In genomic region chr15:77929804-77930203, GRCm38 (mm10) we compare ENCODE assay signal across 8 mouse cellular contexts. TPM values are rescaled to one million over a fixed set of nuclear protein-coding genes. Genes with fewer than 3 reads are reported as not detected.
A peak's percentile ranks its signal among the peaks of the same experiment; 100 is the strongest.
DNase-seq lines count a peak whose midpoint lies in the region; ATAC-seq and TF ChIP-seq lines count a peak whose summit lies in the region.

No protein-coding gene starts in this region.

- DNase-seq in layer of hippocampus, adult 2 months (ENCODE audit: low spot score in 2 of 2), result no peak
- DNase-seq in layer of hippocampus, adult 9-10 months (ENCODE audit: low spot score), result no peak
- DNase-seq in embryonic facial prominence, embryonic 11.5 days (ENCODE audit: low spot score), result no peak
- no peak for DNase-seq in left cerebral cortex, adult 9 months (ENCODE audit: low spot score in 2 of 2)
- no peak for DNase-seq in spleen, postnatal 14 days (ENCODE audit: low spot score in 2 of 2)
- no peak for DNase-seq in lung, postnatal 14 days

- H3K27ac ChIP-seq in layer of hippocampus, adult 2 months, result peak overlapping the region; percentile 99
- H3K27ac ChIP-seq in embryonic facial prominence, embryonic 11.5 days (replicated peaks; ENCODE audit: low read depth, low read length), result no peak overlapping the region
- peak overlapping the region; percentile 71 for H3K27ac ChIP-seq in intestine, embryonic 15.5 days
- H3K27ac ChIP-seq in neural tube, embryonic 13.5 days (replicated peaks), result no peak overlapping the region

- WGBS in embryonic facial prominence, embryonic 11.5 days, result 57% methylated on average over 8 of the region's 8 CpGs
- WGBS in intestine, embryonic 15.5 days, result 41% methylated on average over 8 of the region's 8 CpGs
- WGBS in neural tube, embryonic 13.5 days, result 58% methylated on average over 8 of the region's 8 CpGs

- H3K4me3 ChIP-seq in layer of hippocampus, adult 2 months, result peak overlapping the region; percentile 78
- peak overlapping the region; percentile 79 for H3K4me3 ChIP-seq in embryonic facial prominence, embryonic 11.5 days (ENCODE audit: low read depth, low read length)
- peak overlapping the region; percentile 82 for H3K4me3 ChIP-seq in intestine, embryonic 15.5 days (replicated peaks)
- peak overlapping the region; percentile 82 for H3K4me3 ChIP-seq in neural tube, embryonic 13.5 days

- H3K4me1 ChIP-seq in embryonic facial prominence, embryonic 11.5 days (ENCODE audit: control insufficient read depth, insufficient read depth, low read length), result peaks cover 3% of the 10 kb centered on the region; the same call in 1 of the 2 replicates
- H3K4me1 ChIP-seq in intestine, embryonic 15.5 days (replicated peaks), result peaks cover 11% of the 10 kb centered on the region
- H3K4me1 ChIP-seq in neural tube, embryonic 13.5 days (replicated peaks), result peaks cover 37% of the 10 kb centered on the region

- ATAC-seq in embryonic facial prominence, embryonic 11.5 days (replicated peaks; ENCODE audit: insufficient number of reproducible peaks, low FRiP score, low TSS enrichment, low read depth), result no peak
- 0 out of 2 replicates have a peak, but pooled peaks have one; percentile 1 for ATAC-seq in intestine, embryonic 15.5 days
- no peak for ATAC-seq in neural tube, embryonic 13.5 days (ENCODE audit: low read depth)

- H3K27me3 ChIP-seq in embryonic facial prominence, embryonic 11.5 days (ENCODE audit: control insufficient read depth, insufficient read depth, low read length), result no peaks in the 10 kb centered on the region
- no peaks in the 10 kb centered on the region for H3K27me3 ChIP-seq in intestine, embryonic 15.5 days (replicated peaks)
- no peaks in the 10 kb centered on the region for H3K27me3 ChIP-seq in neural tube, embryonic 13.5 days

- TF ChIP-seq CTCF in layer of hippocampus, adult 2 months (conservative IDR thresholded peaks at IDR 0.05), result no peak

- peak overlapping the region; percentile 73 for H3K4me2 ChIP-seq in embryonic facial prominence, embryonic 11.5 days (ENCODE audit: low read depth, low read length)
- peak overlapping the region; percentile 66 for H3K4me2 ChIP-seq in intestine, embryonic 15.5 days (replicated peaks)
- peak overlapping the region; percentile 84 for H3K4me2 ChIP-seq in neural tube, embryonic 13.5 days

- H3K9ac ChIP-seq in embryonic facial prominence, embryonic 11.5 days (replicated peaks; ENCODE audit: low read length), result peak overlapping the region; percentile 70
- peak overlapping the region; percentile 48 for H3K9ac ChIP-seq in intestine, embryonic 15.5 days
- H3K9ac ChIP-seq in neural tube, embryonic 13.5 days, result peak overlapping the region; percentile 75; the same call in 1 of the 2 replicates

- no peaks in the 10 kb centered on the region for H3K9me3 ChIP-seq in embryonic facial prominence, embryonic 11.5 days (replicated peaks; ENCODE audit: control insufficient read depth, low read length)
- no peaks in the 10 kb centered on the region for H3K9me3 ChIP-seq in intestine, embryonic 15.5 days
- no peaks in the 10 kb centered on the region for H3K9me3 ChIP-seq in neural tube, embryonic 13.5 days

- H3K36me3 ChIP-seq in embryonic facial prominence, embryonic 11.5 days (replicated peaks; ENCODE audit: control insufficient read depth, insufficient read depth, low read depth, low read length), result no peaks in the 10 kb centered on the region
- no peaks in the 10 kb centered on the region for H3K36me3 ChIP-seq in intestine, embryonic 15.5 days
- H3K36me3 ChIP-seq in neural tube, embryonic 13.5 days, result peaks cover 26% of the 10 kb centered on the region

RNA-seq across cellular contexts. Expression of gene Txn2, which starts 1.0 kb away (rescaled TPM):
- total RNA-seq in layer of hippocampus, adult 2 months (2021), result 100 to 1,000 TPM; 119 to 136 TPM
- polyA plus RNA-seq in embryonic facial prominence, embryonic 11.5 days (2014; fragmentation: Nextera tagmentation; extraction: Ambion mirVana), result 239 and 248 TPM in 2 replicates
- 314 and 350 TPM in 2 replicates for polyA plus RNA-seq in intestine, embryonic 15.5 days (2015; fragmentation: Nextera tagmentation; extraction: Ambion mirVana)
- polyA plus RNA-seq in neural tube, embryonic 13.5 days (2015; fragmentation: Nextera tagmentation; extraction: Ambion mirVana), result 206 and 209 TPM in 2 replicates

RNA-seq across cellular contexts. Expression of gene Foxred2, which starts 26.7 kb away (rescaled TPM):
- total RNA-seq in layer of hippocampus, adult 2 months (2021), result 10 to 100 TPM; 11.1 to 11.7 TPM
- 4.9 and 8.4 TPM in 2 replicates for polyA plus RNA-seq in embryonic facial prominence, embryonic 11.5 days (2014; fragmentation: Nextera tagmentation; extraction: Ambion mirVana)
- polyA plus RNA-seq in intestine, embryonic 15.5 days (2015; fragmentation: Nextera tagmentation; extraction: Ambion mirVana), result 2.5 and 2.6 TPM in 2 replicates
- 6.7 and 7.2 TPM in 2 replicates for polyA plus RNA-seq in neural tube, embryonic 13.5 days (2015; fragmentation: Nextera tagmentation; extraction: Ambion mirVana)

RNA-seq across cellular contexts. Expression of gene Eif3d, which starts 40.8 kb away (rescaled TPM):
- total RNA-seq in layer of hippocampus, adult 2 months (2021), result 100 to 1,000 TPM in 1 of 2 experiments, 10 to 100 TPM in 1; 94.7 to 103 TPM
- polyA plus RNA-seq in embryonic facial prominence, embryonic 11.5 days (2014; fragmentation: Nextera tagmentation; extraction: Ambion mirVana), result 246 and 247 TPM in 2 replicates
- polyA plus RNA-seq in intestine, embryonic 15.5 days (2015; fragmentation: Nextera tagmentation; extraction: Ambion mirVana), result 187 and 189 TPM in 2 replicates
- 175 and 185 TPM in 2 replicates for polyA plus RNA-seq in neural tube, embryonic 13.5 days (2015; fragmentation: Nextera tagmentation; extraction: Ambion mirVana)

Comparison
In these comparisons a context has a peak if more than half of its experiments do, and no peak if none do; other contexts are left out.
1. H3K27ac ChIP-seq: peak in layer of hippocampus, adult 2 months (single experiment) and intestine, embryonic 15.5 days (single experiment); none in embryonic facial prominence, embryonic 11.5 days (single experiment) and neural tube, embryonic 13.5 days (single experiment).
2. Peak in every context shown above with its lines, with median percentiles within 50 percentile points of each other: H3K4me3 ChIP-seq, H3K4me2 ChIP-seq and H3K9ac ChIP-seq.